Mouse (Mus musculus): ENCODE measurements around the gene Akr1c13. TPM values are rescaled to one million over a fixed set of nuclear protein-coding genes. Genes with fewer than 3 reads are reported as not detected.
A peak's percentile ranks its signal among the peaks of the same experiment; 100 is the strongest.
"Not testable (repeated sequence)": the region's sequence is repeated elsewhere in the genome, so short reads cannot be mapped to it uniquely, and the experiment has no call there.

The Akr1c13 gene
- polyA plus RNA-seq, 1 experiment from 2014 or later: 145 TPM

GRCm38 (mm10) chr13:4183116-4183515 is 7.8 kb upstream of the Akr1c13 start:
- Histone ChIP-seq H3K9me3 (replicated peaks; ENCODE audit: control insufficient read depth, low read length) (0 out of 2 replicates have a peak, but pooled peaks cover 3% of the 10 kb centered on the region), H3K4me2 (ENCODE audit: low read depth, low read length) (no peak overlapping the region), H3K9ac (ENCODE audit: low read length) (no peak overlapping the region), H3K4me1 (ENCODE audit: control insufficient read depth, insufficient read depth, low read length) (no peaks in the 10 kb centered on the region), H3K27me3 (ENCODE audit: control insufficient read depth, insufficient read depth, low read length) (no peaks in the 10 kb centered on the region), H3K4me3 (replicated peaks; ENCODE audit: low read length) (no peak overlapping the region), H3K27ac (ENCODE audit: low read length) (no peak overlapping the region), H3K36me3 (ENCODE audit: control insufficient read depth, insufficient read depth, low read length) (no peaks in the 10 kb centered on the region)
- no peak for ATAC-seq (ENCODE audit: insufficient read depth, low FRiP score)
- 66% methylated on average over 9 of the region's 9 CpGs for WGBS

- H3K9ac ChIP-seq (ENCODE audit: low read length); H3K4me2 ChIP-seq (ENCODE audit: low read depth, low read length); H3K36me3 ChIP-seq (ENCODE audit: control insufficient read depth, insufficient read depth, low read length); H3K4me1 ChIP-seq (ENCODE audit: control insufficient read depth, insufficient read depth, low read length); ATAC-seq (ENCODE audit: insufficient read depth, low FRiP score); H3K27ac ChIP-seq (ENCODE audit: low read length); H3K27me3 ChIP-seq (ENCODE audit: control insufficient read depth, insufficient read depth, low read length); H3K4me3 ChIP-seq (replicated peaks; ENCODE audit: low read length); H3K9me3 ChIP-seq (replicated peaks; ENCODE audit: control insufficient read depth, low read length): not testable (repeated sequence)
- 72% methylated on average over 7 of the region's 7 CpGs for WGBS
Measured at GRCm38 (mm10) chr13:4186641-4187411, 4.1 kb upstream of the Akr1c13 start.

GRCm38 (mm10) chr13:4188174-4188573 is 2.8 kb upstream of the Akr1c13 start:
- Histone ChIP-seq H3K27ac (ENCODE audit: low read length) (no peak overlapping the region), H3K9ac (ENCODE audit: low read length) (no peak overlapping the region), H3K4me1 (ENCODE audit: control insufficient read depth, insufficient read depth, low read length) (no peaks in the 10 kb centered on the region), H3K4me3 (replicated peaks; ENCODE audit: low read length) (no peak overlapping the region), H3K27me3 (ENCODE audit: control insufficient read depth, insufficient read depth, low read length) (no peaks in the 10 kb centered on the region), H3K4me2 (ENCODE audit: low read depth, low read length) (no peak overlapping the region), H3K9me3 (replicated peaks; ENCODE audit: control insufficient read depth, low read length) (no peaks in the 10 kb centered on the region), H3K36me3 (ENCODE audit: control insufficient read depth, insufficient read depth, low read length) (no peaks in the 10 kb centered on the region)
- no peak for ATAC-seq (ENCODE audit: insufficient read depth, low FRiP score)
- WGBS: 84% methylated on average over 2 of the region's 2 CpGs

- Histone ChIP-seq H3K4me1 (ENCODE audit: control insufficient read depth, insufficient read depth, low read length) (no peaks in the 10 kb centered on the region), H3K9me3 (replicated peaks; ENCODE audit: control insufficient read depth, low read length) (no peaks in the 10 kb centered on the region), H3K9ac (ENCODE audit: low read length) (no peak overlapping the region), H3K4me2 (ENCODE audit: low read depth, low read length) (peak overlapping the region; percentile 31), H3K4me3 (replicated peaks; ENCODE audit: low read length) (peak overlapping the region; percentile 19), H3K27ac (ENCODE audit: low read length) (no peak overlapping the region), H3K36me3 (ENCODE audit: control insufficient read depth, insufficient read depth, low read length) (no peaks in the 10 kb centered on the region), H3K27me3 (ENCODE audit: control insufficient read depth, insufficient read depth, low read length) (no peaks in the 10 kb centered on the region)
- no peak for ATAC-seq (ENCODE audit: insufficient read depth, low FRiP score)
- 58% methylated on average over 3 of the region's 3 CpGs for WGBS
Measured at GRCm38 (mm10) chr13:4192511-4192910, 1.6 kb downstream of the Akr1c13 start.

- ATAC-seq (ENCODE audit: insufficient read depth, low FRiP score): peak; percentile 82
- Histone ChIP-seq H3K4me2 (ENCODE audit: low read depth, low read length) (no peak overlapping the region), H3K27ac (ENCODE audit: low read length) (no peak overlapping the region), H3K27me3 (ENCODE audit: control insufficient read depth, insufficient read depth, low read length) (no peaks in the 10 kb centered on the region), H3K4me1 (ENCODE audit: control insufficient read depth, insufficient read depth, low read length) (no peaks in the 10 kb centered on the region), H3K9me3 (replicated peaks; ENCODE audit: control insufficient read depth, low read length) (no peaks in the 10 kb centered on the region), H3K4me3 (replicated peaks; ENCODE audit: low read length) (no peak overlapping the region), H3K36me3 (ENCODE audit: control insufficient read depth, insufficient read depth, low read length) (no peaks in the 10 kb centered on the region), H3K9ac (ENCODE audit: low read length) (no peak overlapping the region)
- 47% methylated on average over 1 of the region's 1 CpGs for WGBS
Measured at GRCm38 (mm10) chr13:4206147-4206903, 15.4 kb downstream of the Akr1c13 start.

GRCm38 (mm10) chr13:4211560-4212299 is 20.8 kb downstream of the Akr1c13 start:
- Histone ChIP-seq H3K4me3 (replicated peaks; ENCODE audit: low read length) (no peak overlapping the region), H3K36me3 (ENCODE audit: control insufficient read depth, insufficient read depth, low read length) (no peaks in the 10 kb centered on the region), H3K27ac (ENCODE audit: low read length) (no peak overlapping the region), H3K9me3 (replicated peaks; ENCODE audit: control insufficient read depth, low read length) (no peaks in the 10 kb centered on the region), H3K4me1 (ENCODE audit: control insufficient read depth, insufficient read depth, low read length) (no peaks in the 10 kb centered on the region), H3K4me2 (ENCODE audit: low read depth, low read length) (no peak overlapping the region), H3K27me3 (ENCODE audit: control insufficient read depth, insufficient read depth, low read length) (no peaks in the 10 kb centered on the region), H3K9ac (ENCODE audit: low read length) (no peak overlapping the region)
- ATAC-seq (ENCODE audit: insufficient read depth, low FRiP score): no peak
- 81% methylated on average over 20 of the region's 20 CpGs for WGBS

GRCm38 (mm10) chr13:4212309-4212708 is 21.4 kb downstream of the Akr1c13 start:
- no peak overlapping the region for H3K4me3 ChIP-seq (replicated peaks; ENCODE audit: low read length)
- no peaks in the 10 kb centered on the region for H3K4me1 ChIP-seq (ENCODE audit: control insufficient read depth, insufficient read depth, low read length)
- no peak for ATAC-seq (ENCODE audit: insufficient read depth, low FRiP score)
- H3K27me3 ChIP-seq (ENCODE audit: control insufficient read depth, insufficient read depth, low read length): no peaks in the 10 kb centered on the region
- H3K36me3 ChIP-seq (ENCODE audit: control insufficient read depth, insufficient read depth, low read length): no peaks in the 10 kb centered on the region
- WGBS: 66% methylated on average over 3 of the region's 3 CpGs
- H3K27ac ChIP-seq (ENCODE audit: low read length): no peak overlapping the region
- no peak overlapping the region for H3K9ac ChIP-seq (ENCODE audit: low read length)
- no peak overlapping the region for H3K4me2 ChIP-seq (ENCODE audit: low read depth, low read length)
- H3K9me3 ChIP-seq (replicated peaks; ENCODE audit: control insufficient read depth, low read length): no peaks in the 10 kb centered on the region

- ATAC-seq (ENCODE audit: insufficient read depth, low FRiP score); H3K4me1 ChIP-seq (ENCODE audit: control insufficient read depth, insufficient read depth, low read length); H3K9me3 ChIP-seq (replicated peaks; ENCODE audit: control insufficient read depth, low read length); H3K36me3 ChIP-seq (ENCODE audit: control insufficient read depth, insufficient read depth, low read length); H3K27ac ChIP-seq (ENCODE audit: low read length); H3K4me2 ChIP-seq (ENCODE audit: low read depth, low read length); H3K9ac ChIP-seq (ENCODE audit: low read length); H3K27me3 ChIP-seq (ENCODE audit: control insufficient read depth, insufficient read depth, low read length); H3K4me3 ChIP-seq (replicated peaks; ENCODE audit: low read length): not testable (repeated sequence)
- WGBS: 80% methylated on average over 1 of the region's 1 CpGs
Measured at GRCm38 (mm10) chr13:4215496-4215895, 24.5 kb downstream of the Akr1c13 start.

- ATAC-seq (ENCODE audit: insufficient read depth, low FRiP score): no peak
- no peak within 1 kb of the TSS for H3K9ac ChIP-seq (ENCODE audit: low read length)
- H3K4me1 ChIP-seq (ENCODE audit: control insufficient read depth, insufficient read depth, low read length): no peaks in the 10 kb centered on the region
- H3K27ac ChIP-seq (ENCODE audit: low read length): no peak within 1 kb of the TSS
- H3K36me3 ChIP-seq (ENCODE audit: control insufficient read depth, insufficient read depth, low read length): no peaks in the 10 kb centered on the region
- no peak within 1 kb of the TSS for H3K4me2 ChIP-seq (ENCODE audit: low read depth, low read length)
- H3K4me3 ChIP-seq (replicated peaks; ENCODE audit: low read length): no peak within 1 kb of the TSS
- no peaks in the 10 kb centered on the region for H3K27me3 ChIP-seq (ENCODE audit: control insufficient read depth, insufficient read depth, low read length)
- 61% methylated on average over 1 of the region's 1 CpGs for WGBS
- no peaks in the 10 kb centered on the region for H3K9me3 ChIP-seq (replicated peaks; ENCODE audit: control insufficient read depth, low read length)
Measured at GRCm38 (mm10) chr13:4228441-4228840, 37.5 kb downstream of the Akr1c13 start, which contains the start of gene Akr1c19. Akr1c19 (plus strand) TSS chr13:4228700.
